ENCODE assay signal across 24 mouse cellular contexts in the genomic region with DNA sequence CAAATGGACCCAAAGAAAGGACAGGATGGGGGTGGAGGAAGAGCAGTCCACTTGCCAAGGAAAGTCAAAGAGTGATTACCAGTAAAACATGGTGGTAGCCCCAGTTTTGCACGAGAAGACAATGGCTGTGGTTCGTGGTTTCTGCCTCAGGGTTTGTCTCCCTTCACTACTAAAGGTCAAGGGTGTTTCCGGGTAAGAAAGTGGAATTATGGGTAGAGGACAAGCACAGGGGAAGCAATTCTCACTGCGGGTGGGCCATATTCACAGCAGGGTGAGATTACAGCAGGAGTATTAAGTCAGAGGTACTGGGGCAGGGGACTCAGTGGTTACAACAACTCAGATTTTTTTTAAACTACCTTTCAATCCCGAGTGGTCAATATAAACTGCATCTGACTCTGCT. TPM values are rescaled to one million over a fixed set of nuclear protein-coding genes. Genes with fewer than 3 reads are reported as not detected.
A peak's percentile ranks its signal among the peaks of the same experiment; 100 is the strongest.
DNase-seq lines count a peak whose midpoint lies in the region; ATAC-seq and TF ChIP-seq lines count a peak whose summit lies in the region.
"Had no signal": no experiment of that assay in that cellular context is flagged by ENCODE, and none has a peak within 500 bp of the region (broad histone marks: within the 10 kb centered on the region; RNA-seq: fewer than 3 reads in every experiment).

No protein-coding gene starts in this region.

- no peak for TF ChIP-seq POLR2A in heart, adult 2 months (IDR thresholded peaks at IDR 0.05; ENCODE audit: insufficient read depth, low read depth, low read length)

- intact Hi-C loops in heart, adult 2 months (cut with DNase I), result no loop called here

- peak; percentile 50 for ATAC-seq in CD4-positive, CD25-positive, alpha-beta regulatory T cell, adult 4 months
- peak; percentile 41; the same call in 1 of the 2 replicates for ATAC-seq in neutrophil, adult 5-6 weeks (ENCODE audit: extremely low read depth, insufficient number of reproducible peaks, low FRiP score, poor library complexity, severe bottlenecking)
- no peak for ATAC-seq in forebrain, embryonic 14.5 days
- no peak for ATAC-seq in erythroid progenitor cell, adult 5-6 weeks (replicated peaks; ENCODE audit: low FRiP score, poor library complexity, severe bottlenecking)
- ATAC-seq: forebrain, embryonic 15.5 days; hindbrain, postnatal 0 days; liver, embryonic 12.5 days; liver, postnatal 0 days had no signal

- WGBS in heart, adult 2 months, result 80% methylated on average over 5 of the region's 5 CpGs
- WGBS in forebrain, embryonic 14.5 days, result 85% methylated on average over 5 of the region's 5 CpGs

- no peaks in the 10 kb centered on the region; the same call in 1 of the 2 replicates for H3K4me1 ChIP-seq in heart, adult 2 months (ENCODE audit: control insufficient read depth, insufficient read depth, low read length)
- no peaks in the 10 kb centered on the region for H3K4me1 ChIP-seq in forebrain, embryonic 14.5 days (ENCODE audit: control insufficient read depth, insufficient read depth, low read length)
- H3K4me1 ChIP-seq: forebrain, embryonic 15.5 days; heart, embryonic 10.5 days; heart, embryonic 15.5 days; liver, embryonic 12.5 days; neural tube, embryonic 15.5 days had no signal

- H3K9me3 ChIP-seq in forebrain, embryonic 14.5 days (replicated peaks; ENCODE audit: control insufficient read depth, low read length), result no peaks in the 10 kb centered on the region
- H3K9me3 ChIP-seq: forebrain, embryonic 15.5 days; heart, embryonic 10.5 days; heart, embryonic 15.5 days; liver, embryonic 12.5 days; neural tube, embryonic 15.5 days had no signal

- TF ChIP-seq EP300 in heart, adult 2 months (IDR thresholded peaks at IDR 0.05; ENCODE audit: insufficient read depth, low read depth, low read length), result no peak

- H3K9ac ChIP-seq in heart, adult 2 months (ENCODE audit: low read depth, low read length), result no peak overlapping the region
- H3K9ac ChIP-seq in forebrain, embryonic 14.5 days (ENCODE audit: low read length), result no peak overlapping the region
- H3K9ac ChIP-seq: forebrain, embryonic 15.5 days; heart, embryonic 15.5 days; liver, embryonic 12.5 days; liver, postnatal 0 days; neural tube, embryonic 15.5 days had no signal

- DNase-seq in heart, adult 11 months, result peak; percentile 64
- DNase-seq in heart, adult 2 months, result no peak
- DNase-seq in induced T-regulatory cell, adult 2 months (ENCODE audit: low read depth), result peak; percentile 50
- DNase-seq in forebrain, embryonic 14.5 days (ENCODE audit: low spot score), result no peak
- DNase-seq: adrenal gland, adult 2 months; cerebellum, adult 18-20 months; cerebellum, postnatal 25 days; gastrocnemius, adult 2 months; left cerebral cortex, postnatal 4 days; liver, postnatal 0 days; lung, postnatal 36 days; midbrain, embryonic 14.5 days; right cerebral cortex, adult 18-20 months; right cerebral cortex, postnatal 4 days; thymus, postnatal 14 days had no signal

- TF ChIP-seq CTCF in heart, adult 2 months (IDR thresholded peaks at IDR 0.05), result no peak

- H3K4me2 ChIP-seq in forebrain, embryonic 14.5 days (ENCODE audit: low read length), result no peak overlapping the region
- H3K4me2 ChIP-seq: forebrain, embryonic 15.5 days; heart, embryonic 15.5 days; liver, embryonic 12.5 days; neural tube, embryonic 15.5 days had no signal

- no peak overlapping the region for H3K4me3 ChIP-seq in heart, adult 2 months
- H3K4me3 ChIP-seq in forebrain, embryonic 14.5 days (ENCODE audit: low read depth, low read length), result no peak overlapping the region
- H3K4me3 ChIP-seq: forebrain, embryonic 15.5 days; gastrocnemius, adult 2 months; heart, embryonic 10.5 days; heart, embryonic 15.5 days; liver, embryonic 12.5 days; neural tube, embryonic 15.5 days had no signal

- H3K27ac ChIP-seq in heart, adult 2 months, result no peak overlapping the region
- H3K27ac ChIP-seq in forebrain, embryonic 14.5 days (ENCODE audit: low read depth, low read length), result no peak overlapping the region
- H3K27ac ChIP-seq: forebrain, embryonic 15.5 days; gastrocnemius, adult 2 months; heart, embryonic 10.5 days; heart, embryonic 15.5 days; hindbrain, postnatal 0 days; liver, embryonic 12.5 days; neural tube, embryonic 15.5 days had no signal

- no peaks in the 10 kb centered on the region for H3K36me3 ChIP-seq in heart, adult 2 months (ENCODE audit: control insufficient read depth, insufficient read depth, low read length)
- H3K36me3 ChIP-seq in forebrain, embryonic 14.5 days (ENCODE audit: control insufficient read depth, insufficient read depth, low read length), result no peaks in the 10 kb centered on the region
- H3K36me3 ChIP-seq: forebrain, embryonic 15.5 days; heart, embryonic 10.5 days; heart, embryonic 15.5 days; liver, embryonic 12.5 days; neural tube, embryonic 15.5 days had no signal

- H3K27me3 ChIP-seq in heart, adult 2 months (ENCODE audit: control insufficient read depth, insufficient read depth, low read length), result no peaks in the 10 kb centered on the region
- no peaks in the 10 kb centered on the region for H3K27me3 ChIP-seq in forebrain, embryonic 14.5 days (replicated peaks; ENCODE audit: control insufficient read depth, insufficient read depth, low read length)
- H3K27me3 ChIP-seq: forebrain, embryonic 15.5 days; heart, embryonic 15.5 days; liver, embryonic 12.5 days; neural tube, embryonic 15.5 days had no signal

- no peaks in the 10 kb centered on the region for H3K79me2 ChIP-seq in heart, adult 2 months (replicated peaks; ENCODE audit: control insufficient read depth, insufficient read depth, low read length)

RNA-seq across cellular contexts. Expression of a gene that starts 50.0 kb away (rescaled TPM):
- total RNA-seq in heart, adult 2 months (2021), result 1 to 10 TPM; 2.1 to 2.3 TPM
- 2.8 and 3.4 TPM in 2 replicates for polyA plus RNA-seq in heart, adult 2 months (2012; rRNA removed)
- polyA plus RNA-seq in CD4-positive, CD25-positive, alpha-beta regulatory T cell, adult 4 months (2017; shearing (Covaris generic)), result 10 to 100 TPM; 33.2 to 39.6 TPM
- 138 and 154 TPM in 2 replicates for total RNA-seq in neutrophil, adult 5-6 weeks (2017)
- polyA plus RNA-seq in forebrain, embryonic 14.5 days (2014; fragmentation: Nextera tagmentation; extraction: Ambion mirVana), result 0.99 and 1.3 TPM in 2 replicates
- 8.8 and 11.2 TPM in 2 replicates for total RNA-seq in erythroid progenitor cell, adult 5-6 weeks (2015; ENCODE audit: low replicate concordance)
- 4.5 and 6.0 TPM in 2 replicates for total RNA-seq in erythroid progenitor cell, adult 5-6 weeks (2017; ENCODE audit: low replicate concordance)

Comparison
In these comparisons a context has a peak if more than half of its experiments do, and no peak if none do; other contexts are left out.
1. DNase-seq: peak in heart, adult 11 months (single experiment) and induced T-regulatory cell, adult 2 months (single experiment); none in heart, adult 2 months (0 of 2) and forebrain, embryonic 14.5 days (single experiment).
2. ATAC-seq: peak in CD4-positive, CD25-positive, alpha-beta regulatory T cell, adult 4 months (single experiment) and neutrophil, adult 5-6 weeks (single experiment); none in forebrain, embryonic 14.5 days (single experiment) and erythroid progenitor cell, adult 5-6 weeks (single experiment).
3. RNA of a gene that starts 50.0 kb away (total RNA-seq): 138 to 154 TPM in neutrophil, adult 5-6 weeks; 4.5 to 11.2 TPM in erythroid progenitor cell, adult 5-6 weeks and 2.1 to 2.3 TPM in heart, adult 2 months; every median in the first group is over 10 times any median in the second.